Mouse (Mus musculus) R1 (cell line): Measurements from ENCODE around the gene Cdh5.
"Not testable (repeated sequence)": the region's sequence is repeated elsewhere in the genome, so short reads cannot be mapped to it uniquely, and the experiment has no call there.

Source experiments
- DNase-seq: peaks from one replicate; pipeline ENCODE4 v3.0.0-alpha.2; 2018; ENCODE audit warnings: low read depth, low spot score

Gene Cdh5

GRCm38 (mm10) chr8:104090993-104091900, 10.2 kb upstream of the Cdh5 start:
- peak; percentile 56 for DNase-seq

- DNase-seq: peak; percentile 77
These were observed 8.1 kb upstream of the Cdh5 start for GRCm38 (mm10) chr8:104093336-104093735.

- no peak for DNase-seq
These were observed 5.8 kb upstream of the Cdh5 start for GRCm38 (mm10) chr8:104095595-104095994.

- no peak for DNase-seq
These were observed 4.8 kb upstream of the Cdh5 start for GRCm38 (mm10) chr8:104096644-104097043.

GRCm38 (mm10) chr8:104098671-104099346, 2.6 kb upstream of the Cdh5 start:
- DNase-seq: no peak

GRCm38 (mm10) chr8:104099347-104100099, 1.9 kb upstream of the Cdh5 start:
- peak; percentile 8 for DNase-seq

- not testable (repeated sequence) for DNase-seq
These were observed 701 bp upstream of the Cdh5 start for GRCm38 (mm10) chr8:104100724-104101123.

- no peak for DNase-seq
These were observed 2.0 kb downstream of the Cdh5 start for GRCm38 (mm10) chr8:104103462-104103861.

GRCm38 (mm10) chr8:104105768-104106167, 4.3 kb downstream of the Cdh5 start:
- no peak for DNase-seq

GRCm38 (mm10) chr8:104106276-104106946, 5.0 kb downstream of the Cdh5 start:
- DNase-seq: no peak

GRCm38 (mm10) chr8:104107111-104107510, 5.7 kb downstream of the Cdh5 start:
- DNase-seq: no peak

GRCm38 (mm10) chr8:104108048-104108447, 6.6 kb downstream of the Cdh5 start:
- no peak for DNase-seq

GRCm38 (mm10) chr8:104110498-104111134, 9.2 kb downstream of the Cdh5 start:
- no peak for DNase-seq

GRCm38 (mm10) chr8:104121640-104122416, 20.4 kb downstream of the Cdh5 start:
- DNase-seq: no peak

- DNase-seq: no peak
These were observed 21.7 kb downstream of the Cdh5 start for GRCm38 (mm10) chr8:104123080-104123657.

- DNase-seq: no peak
These were observed 23.1 kb downstream of the Cdh5 start for GRCm38 (mm10) chr8:104124534-104124933.

GRCm38 (mm10) chr8:104127160-104127883, 25.9 kb downstream of the Cdh5 start:
- no peak for DNase-seq

GRCm38 (mm10) chr8:104130916-104131315, 29.5 kb downstream of the Cdh5 start:
- DNase-seq: no peak

- DNase-seq: no peak
These were observed 30.1 kb downstream of the Cdh5 start for GRCm38 (mm10) chr8:104131414-104131975.
